Comparison of ENCODE assay signal across 8 mouse cellular contexts in genomic region chr3:82145978-82146377, GRCm38 (mm10). TPM values are rescaled to one million over a fixed set of nuclear protein-coding genes. Genes with fewer than 3 reads are reported as not detected.
DNase-seq lines count a peak whose midpoint lies in the region; ATAC-seq lines count a peak whose summit lies in the region.

No protein-coding gene starts in this region.

- no peak for ATAC-seq in heart, embryonic 15.5 days (replicated peaks; ENCODE audit: insufficient number of reproducible peaks, insufficient read depth, low FRiP score, low read depth)
- ATAC-seq in embryonic facial prominence, embryonic 12.5 days (ENCODE audit: insufficient number of reproducible peaks, insufficient read depth, low FRiP score, low TSS enrichment): no peak
- no peak for ATAC-seq in hindbrain, embryonic 15.5 days (ENCODE audit: low FRiP score, low read depth)
- ATAC-seq in midbrain, embryonic 16.5 days: no peak

- DNase-seq in heart, postnatal 4 days: no peak
- no peak for DNase-seq in adrenal gland, postnatal 14 days
- no peak for DNase-seq in Muller cell, postnatal 12 days (ENCODE audit: inconsistent ontology term)
- no peak for DNase-seq in right cerebral cortex, adult 18-20 months

- no peaks in the 10 kb centered on the region for H3K36me3 ChIP-seq in heart, embryonic 15.5 days
- no peaks in the 10 kb centered on the region for H3K36me3 ChIP-seq in embryonic facial prominence, embryonic 12.5 days
- no peaks in the 10 kb centered on the region for H3K36me3 ChIP-seq in hindbrain, embryonic 15.5 days
- H3K36me3 ChIP-seq in midbrain, embryonic 16.5 days (ENCODE audit: control insufficient read depth, insufficient read depth, low read length): no peaks in the 10 kb centered on the region

- H3K4me1 ChIP-seq in heart, embryonic 15.5 days (replicated peaks): peaks cover 9% of the 10 kb centered on the region; the same call in 1 of the 2 replicates
- H3K4me1 ChIP-seq in embryonic facial prominence, embryonic 12.5 days: peaks cover 4% of the 10 kb centered on the region; the same call in 1 of the 2 replicates
- H3K4me1 ChIP-seq in hindbrain, embryonic 15.5 days (replicated peaks): peaks cover 10% of the 10 kb centered on the region; the same call in 1 of the 2 replicates
- H3K4me1 ChIP-seq in midbrain, embryonic 16.5 days (ENCODE audit: control insufficient read depth, insufficient read depth, low read length): peaks cover 5% of the 10 kb centered on the region; the same call in 1 of the 2 replicates

- H3K9me3 ChIP-seq in heart, embryonic 15.5 days (replicated peaks): no peaks in the 10 kb centered on the region
- H3K9me3 ChIP-seq in embryonic facial prominence, embryonic 12.5 days: no peaks in the 10 kb centered on the region
- no peaks in the 10 kb centered on the region for H3K9me3 ChIP-seq in hindbrain, embryonic 15.5 days
- H3K9me3 ChIP-seq in midbrain, embryonic 16.5 days (replicated peaks; ENCODE audit: control insufficient read depth, low read length, poor library complexity, severe bottlenecking): no peaks in the 10 kb centered on the region

- H3K9ac ChIP-seq in heart, embryonic 15.5 days: no peak overlapping the region
- H3K9ac ChIP-seq in embryonic facial prominence, embryonic 12.5 days: peak overlapping the region; percentile 46; the same call in 1 of the 2 replicates
- no peak overlapping the region for H3K9ac ChIP-seq in hindbrain, embryonic 15.5 days
- H3K9ac ChIP-seq in midbrain, embryonic 16.5 days (ENCODE audit: low read depth, low read length): no peak overlapping the region

- no peaks in the 10 kb centered on the region for H3K27me3 ChIP-seq in heart, embryonic 15.5 days
- peaks cover 10% of the 10 kb centered on the region; the same call in 1 of the 2 replicates for H3K27me3 ChIP-seq in embryonic facial prominence, embryonic 12.5 days
- H3K27me3 ChIP-seq in hindbrain, embryonic 15.5 days: no peaks in the 10 kb centered on the region
- H3K27me3 ChIP-seq in midbrain, embryonic 16.5 days (ENCODE audit: control insufficient read depth, insufficient read depth, low read depth, low read length): no peaks in the 10 kb centered on the region

- peak overlapping the region; percentile 78 for H3K4me2 ChIP-seq in heart, embryonic 15.5 days
- H3K4me2 ChIP-seq in embryonic facial prominence, embryonic 12.5 days (replicated peaks): peak overlapping the region; percentile 72
- peak overlapping the region; percentile 93 for H3K4me2 ChIP-seq in hindbrain, embryonic 15.5 days
- H3K4me2 ChIP-seq in midbrain, embryonic 16.5 days (ENCODE audit: low read length): peak overlapping the region; percentile 86

- H3K27ac ChIP-seq in heart, embryonic 15.5 days: peak overlapping the region; percentile 67; the same call in 1 of the 2 replicates
- H3K27ac ChIP-seq in embryonic facial prominence, embryonic 12.5 days: no peak overlapping the region
- no peak overlapping the region for H3K27ac ChIP-seq in hindbrain, embryonic 15.5 days (replicated peaks)
- no peak overlapping the region for H3K27ac ChIP-seq in midbrain, embryonic 16.5 days (ENCODE audit: low read length)

- H3K4me3 ChIP-seq in heart, embryonic 15.5 days: peak overlapping the region; percentile 67
- peak overlapping the region; percentile 39; the same call in 1 of the 2 replicates for H3K4me3 ChIP-seq in embryonic facial prominence, embryonic 12.5 days
- H3K4me3 ChIP-seq in hindbrain, embryonic 15.5 days: peak overlapping the region; percentile 57
- peak overlapping the region; percentile 65 for H3K4me3 ChIP-seq in midbrain, embryonic 16.5 days (ENCODE audit: low read depth, low read length)

RNA-seq across cellular contexts. Expression of gene Gucy1a1, which starts 0.4 kb away (rescaled TPM):
- polyA plus RNA-seq in heart, embryonic 15.5 days (2015; fragmentation: Nextera tagmentation; extraction: Ambion mirVana): 39.1 and 46.6 TPM in 2 replicates
- total RNA-seq in heart, postnatal 4 days (2021): 10 to 100 TPM; 39.6 to 39.7 TPM
- polyA plus RNA-seq in embryonic facial prominence, embryonic 12.5 days (2016; fragmentation: Nextera tagmentation; extraction: Ambion mirVana): 5.3 and 6.3 TPM in 2 replicates
- polyA plus RNA-seq in hindbrain, embryonic 15.5 days (2015; fragmentation: Nextera tagmentation; extraction: Ambion mirVana): 23.7 and 26.2 TPM in 2 replicates
- polyA plus RNA-seq in midbrain, embryonic 16.5 days (2015; fragmentation: Nextera tagmentation; extraction: Ambion mirVana): 21.2 and 25.4 TPM in 2 replicates
- total RNA-seq in adrenal gland, postnatal 14 days (2021): 31.6 and 39.5 TPM in 2 replicates
